Mouse (Mus musculus) stomach, embryonic 14.5 days (tissue): ENCODE measurements around the gene Jtb. TPM values are rescaled to one million over a fixed set of nuclear protein-coding genes. Genes with fewer than 3 reads are reported as not detected.

Experiments used
- ATAC-seq: fragments of 200-750 bp; cut with Nextera tagmentation; 2 replicates; pipeline ENCODE4 v1.8.0; 2017; ENCODE audit warnings: low read depth, moderate TSS enrichment; ENCODE audit not compliant: insufficient number of reproducible peaks, insufficient read depth, low FRiP score
- H3K27ac ChIP-seq: fragments of 300-500 bp; sonication (generic); 2 replicates; pipeline ENCODE4 v1.5.1; 2014; ENCODE audit warnings: mild to moderate bottlenecking, low read length, moderate library complexity, mixed read lengths
- H3K27me3 ChIP-seq: fragments of 300-500 bp; sonication (generic); 2 replicates; pipeline ENCODE4 v1.6.1; 2014; ENCODE audit warnings: low read length, control low read depth, mixed read lengths; ENCODE audit not compliant: control insufficient read depth, insufficient read depth
- H3K36me3 ChIP-seq: fragments of 300-500 bp; sonication (generic); 2 replicates; pipeline ENCODE4 v1.6.1; 2014; ENCODE audit warnings: mild to moderate bottlenecking, control low read depth, low read length, moderate library complexity, mixed read lengths; ENCODE audit not compliant: control insufficient read depth, insufficient read depth
- H3K4me1 ChIP-seq: fragments of 300-500 bp; sonication (generic); 2 replicates; pipeline ENCODE4 v1.6.1; 2014; ENCODE audit warnings: low read length, control low read depth, mixed read lengths; ENCODE audit not compliant: control insufficient read depth, insufficient read depth
- H3K4me2 ChIP-seq: fragments of 300-500 bp; sonication (generic); replicated peaks from 2 replicates; pipeline ENCODE4 v1.6.1; 2014; ENCODE audit warnings: low read depth, low read length, control low read depth
- H3K4me3 ChIP-seq: fragments of 300-500 bp; sonication (generic); 2 replicates; pipeline ENCODE4 v1.5.1; 2014; ENCODE audit warnings: low read depth, low read length, control low read depth
- H3K9ac ChIP-seq: fragments of 300-500 bp; sonication (generic); replicated peaks from 2 replicates; pipeline ENCODE4 v1.6.1; 2014; ENCODE audit warnings: low read depth, mild to moderate bottlenecking, control low read depth, low read length, moderate library complexity, mixed read lengths
- H3K9me3 ChIP-seq: fragments of 300-500 bp; sonication (generic); 2 replicates; pipeline ENCODE4 v1.6.1; 2016; ENCODE audit warnings: low read depth, low read length, control low read depth; ENCODE audit not compliant: control insufficient read depth
- WGBS: fragments of 180-500 bp; shearing (Covaris S2); extraction: QIAGEN DNeasy Blood & Tissue Kit; methylation state at CpG from one replicate; pipeline ENCODE4 v1.1.7; 2014; 5-methylcytosine and 5-hydroxymethylcytosine counted together
- microRNA-seq: library from miRNA; unstranded; fragments of <30 nt; microRNA quantifications from one replicate; pipeline ENCODE4, GENCODE M21; 2016
- polyA plus RNA-seq: library from polyadenylated mRNA; unstranded; fragments of >200 nt; fragmentation: Nextera tagmentation; extraction: Ambion mirVana; gene quantifications from 2 replicates; pipeline ENCODE4 v1.2.1, GENCODE M21; 2014

Gene Jtb
- polyA plus RNA-seq, 1 experiment from 2014 or later, result 112 TPM

DNA sequence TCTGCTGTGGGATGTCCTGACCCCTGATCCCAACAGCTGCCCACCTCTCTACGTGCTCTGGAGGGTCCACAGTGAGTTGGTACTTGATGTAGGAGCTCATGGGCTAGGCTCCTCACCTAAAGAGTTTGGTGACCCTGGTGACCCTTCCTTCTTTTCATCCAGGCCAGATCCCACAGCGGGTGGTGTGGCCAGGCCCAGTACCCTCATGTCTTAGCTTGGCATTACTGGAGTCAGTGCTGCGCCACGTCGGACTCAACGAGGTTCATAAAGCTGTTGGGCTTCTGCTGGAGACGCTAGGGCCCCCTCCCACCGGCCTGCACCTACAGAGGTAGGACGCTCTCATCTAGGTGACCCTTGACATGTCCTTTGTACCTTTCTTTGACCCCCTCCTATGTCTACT, 47.8 kb downstream of the Jtb start:
- H3K27me3 ChIP-seq, result no peaks in the 10 kb centered on the region
- H3K4me2 ChIP-seq, result no peak overlapping the region
- no peak for ATAC-seq
- no peaks in the 10 kb centered on the region for H3K4me1 ChIP-seq
- H3K9ac ChIP-seq, result no peak overlapping the region
- H3K36me3 ChIP-seq, result peaks cover 26% of the 10 kb centered on the region
- no peak overlapping the region for H3K4me3 ChIP-seq
- no peaks in the 10 kb centered on the region for H3K9me3 ChIP-seq
- 92% methylated on average over 9 of the region's 9 CpGs for WGBS
- H3K27ac ChIP-seq, result no peak overlapping the region

DNA sequence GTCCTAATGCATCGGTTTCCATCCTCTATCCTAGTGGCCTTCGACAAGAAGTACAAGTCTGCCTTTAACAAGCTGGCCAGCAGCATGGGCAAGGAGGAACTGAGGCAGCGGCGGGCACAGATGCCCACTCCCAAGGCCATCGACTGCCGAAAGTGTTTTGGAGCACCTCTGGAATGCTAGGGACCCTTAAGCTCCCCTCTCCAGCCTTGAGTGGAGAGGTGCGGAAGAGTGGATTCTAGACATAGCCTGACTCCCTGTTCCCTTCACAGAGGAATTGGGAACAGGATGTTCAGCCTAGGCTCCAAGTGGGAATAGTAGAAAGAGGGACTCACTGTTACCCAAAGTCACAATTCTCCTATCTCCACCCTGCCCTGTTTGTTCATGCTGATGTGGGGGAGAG, 48.3 kb downstream of the Jtb start:
- Histone ChIP-seq H3K9ac (no peak overlapping the region), H3K9me3 (no peaks in the 10 kb centered on the region), H3K4me1 (no peaks in the 10 kb centered on the region), H3K4me2 (no peak overlapping the region), H3K4me3 (no peak overlapping the region), H3K36me3 (peaks cover 25% of the 10 kb centered on the region), H3K27me3 (no peaks in the 10 kb centered on the region), H3K27ac (no peak overlapping the region)
- no peak for ATAC-seq
- 97% methylated on average over 7 of the region's 7 CpGs for WGBS

GRCm38 (mm10) chr3:90280708-90281107, 49.3 kb downstream of the Jtb start:
- no peak overlapping the region for H3K9ac ChIP-seq
- no peak overlapping the region for H3K27ac ChIP-seq
- H3K4me1 ChIP-seq, result no peaks in the 10 kb centered on the region
- no peak overlapping the region for H3K4me3 ChIP-seq
- 86% methylated on average over 9 of the region's 9 CpGs for WGBS
- H3K9me3 ChIP-seq, result no peaks in the 10 kb centered on the region
- no peak for ATAC-seq
- H3K27me3 ChIP-seq, result no peaks in the 10 kb centered on the region
- peaks cover 25% of the 10 kb centered on the region for H3K36me3 ChIP-seq
- no peak overlapping the region for H3K4me2 ChIP-seq

GRCm38 (mm10) chr3:90284150-90284549, 52.8 kb downstream of the Jtb start:
- Histone ChIP-seq H3K4me1 (no peaks in the 10 kb centered on the region), H3K4me3 (no peak overlapping the region), H3K27me3 (no peaks in the 10 kb centered on the region), H3K4me2 (no peak overlapping the region), H3K27ac (no peak overlapping the region), H3K36me3 (peaks cover 7% of the 10 kb centered on the region; the same call in 1 of the 2 replicates), H3K9ac (no peak overlapping the region), H3K9me3 (no peaks in the 10 kb centered on the region)
- ATAC-seq, result no peak
- WGBS, result 94% methylated on average over 2 of the region's 2 CpGs

Small RNA genes within 50 kb of the gene (microRNA-seq; reads per million reads assigned to microRNA genes)
- gene Mir7012, result not detected

Other genes with a start within 250 kb of the Jtb start
- gene Hax1, start 232.8 kb upstream of the Jtb start, polyA plus RNA-seq, result 122 and 123 TPM in 2 replicates
- 157 and 162 TPM in 2 replicates for gene 4933434E20Rik, start 180.0 kb upstream of the Jtb start, polyA plus RNA-seq
- gene Ubap2l, start 179.0 kb upstream of the Jtb start, polyA plus RNA-seq, result 242 and 258 TPM in 2 replicates
- 533 and 553 TPM in 2 replicates for gene Tpm3, start 158.9 kb upstream of the Jtb start, polyA plus RNA-seq
- 0.69 and 0.98 TPM in 2 replicates for gene Nup210l, start 127.5 kb upstream of the Jtb start, polyA plus RNA-seq
- 2,110 and 2,351 TPM in 2 replicates for gene Rps27, start 17.9 kb upstream of the Jtb start, polyA plus RNA-seq
- gene Rab13, start 17.9 kb upstream of the Jtb start, polyA plus RNA-seq, result 17.7 and 18.1 TPM in 2 replicates
- gene Creb3l4, start 11.9 kb downstream of the Jtb start, polyA plus RNA-seq, result 20.6 and 21.4 TPM in 2 replicates
- 114 and 119 TPM in 2 replicates for gene Slc39a1, start 16.6 kb downstream of the Jtb start, polyA plus RNA-seq
- 18.8 and 21.4 TPM in 2 replicates for gene Crtc2, start 22.6 kb downstream of the Jtb start, polyA plus RNA-seq
- gene Dennd4b, start 33.6 kb downstream of the Jtb start, polyA plus RNA-seq, result 3.0 and 3.6 TPM in 2 replicates
- gene Gatad2b, start 61.6 kb downstream of the Jtb start, polyA plus RNA-seq, result 22.3 and 28.7 TPM in 2 replicates
- gene Slc27a3, start 158.3 kb downstream of the Jtb start, polyA plus RNA-seq, result 11.7 and 13.0 TPM in 2 replicates
- gene Ints3, start 202.0 kb downstream of the Jtb start, polyA plus RNA-seq, result 28.7 and 29.6 TPM in 2 replicates
- 4.6 and 4.8 TPM in 2 replicates for gene Npr1, start 234.3 kb downstream of the Jtb start, polyA plus RNA-seq
- gene Ilf2, start 244.5 kb downstream of the Jtb start, polyA plus RNA-seq, result 208 and 217 TPM in 2 replicates